Mouse (Mus musculus) left cerebral cortex, adult 6 months (tissue): Measurements from ENCODE around the gene Calcb. TPM values are rescaled to one million over a fixed set of nuclear protein-coding genes. Genes with fewer than 3 reads are reported as not detected.

ENCODE experiments used
- long read RNA-seq, 2 experiments: library from polyadenylated mRNA; unstranded; transcript quantifications; one replicate each; pipeline ENCODE4 v2.0.0; 2019 to 2020
- polyA plus RNA-seq: library from polyadenylated mRNA; unstranded; fragments of <200 nt; fragmentation: Nextera tagmentation; gene quantifications from 2 replicates; pipeline ENCODE4 v1.2.3, GENCODE M21; 2021

The Calcb gene
- 0.39 TPM in 1 of 2 replicates, not detected in the other for polyA plus RNA-seq
- long read RNA-seq, experiment 1: 0 reads
- long read RNA-seq, experiment 2: 0 reads

GRCm38 (mm10) chr7:114718300-114718699 lies at the start of gene Calcb:
Calcb (plus strand) TSS chr7:114718643.

GRCm38 (mm10) chr7:114743022-114743780 lies 24.8 kb downstream of the Calcb start, which contains the start of gene Insc:
Insc (plus strand) TSS chr7:114743694.

Other genes starting within 250 kb of the Calcb start
- gene Cyp2r1, start 155.7 kb upstream of the Calcb start, polyA plus RNA-seq: 1.2 and 1.5 TPM in 2 replicates
- 2.2 and 2.4 TPM in 2 replicates for gene Calca, start 82.3 kb upstream of the Calcb start, polyA plus RNA-seq
- 4.3 and 5.2 TPM in 2 replicates for gene Insc, start 25.1 kb downstream of the Calcb start, polyA plus RNA-seq